Mouse (Mus musculus) midbrain, embryonic 14.5 days (tissue): ENCODE data around the gene D430041D05Rik. TPM values are rescaled to one million over a fixed set of nuclear protein-coding genes. Genes with fewer than 3 reads are reported as not detected.
"Not testable (repeated sequence)": the region's sequence is repeated elsewhere in the genome, so short reads cannot be mapped to it uniquely, and the experiment has no call there.

ENCODE experiments used
- ATAC-seq: fragments of 200-750 bp; cut with Nextera tagmentation; 2 replicates; pipeline ENCODE4 v1.8.0; 2017; ENCODE audit warnings: moderate number of reproducible peaks, moderate library complexity; ENCODE audit not compliant: low FRiP score, low TSS enrichment
- DNase-seq: peaks from one replicate; pipeline ENCODE4 v3.0.0-alpha.2; 2015
- H3K27ac ChIP-seq: fragments of 300-500 bp; sonication (generic); replicated peaks from 2 replicates; pipeline ENCODE4 v1.5.1; 2014; ENCODE audit warnings: mild to moderate bottlenecking, low read depth, low read length, moderate library complexity
- H3K27me3 ChIP-seq: fragments of 300-500 bp; sonication (generic); 2 replicates; pipeline ENCODE4 v1.6.1; 2014; ENCODE audit warnings: low read length, control low read depth, mixed read lengths; ENCODE audit not compliant: control insufficient read depth, insufficient read depth
- H3K36me3 ChIP-seq: fragments of 300-500 bp; sonication (generic); 2 replicates; pipeline ENCODE4 v1.6.1; 2014; ENCODE audit warnings: low read length, control low read depth; ENCODE audit not compliant: control insufficient read depth, insufficient read depth
- H3K4me1 ChIP-seq: fragments of 300-500 bp; sonication (generic); 2 replicates; pipeline ENCODE4 v1.6.1; 2014; ENCODE audit warnings: mild to moderate bottlenecking, antibody characterized with exemption, low read length, control low read depth; ENCODE audit not compliant: control insufficient read depth, insufficient read depth
- H3K4me2 ChIP-seq: fragments of 300-500 bp; sonication (generic); 2 replicates; pipeline ENCODE4 v1.6.1; 2014; ENCODE audit warnings: mild to moderate bottlenecking, low read length, moderate library complexity
- H3K4me3 ChIP-seq: fragments of 300-500 bp; sonication (generic); replicated peaks from 2 replicates; pipeline ENCODE4 v1.5.1; 2014; ENCODE audit warnings: low read depth, low read length
- H3K9ac ChIP-seq: fragments of 300-500 bp; sonication (generic); replicated peaks from 2 replicates; pipeline ENCODE4 v1.6.1; 2014; ENCODE audit warnings: mild to moderate bottlenecking, low read length, moderate library complexity
- H3K9me3 ChIP-seq: fragments of 300-500 bp; sonication (generic); 2 replicates; pipeline ENCODE4 v1.6.1; 2016; ENCODE audit warnings: low read length, control low read depth, mixed read lengths; ENCODE audit not compliant: control insufficient read depth
- WGBS: fragments of 180-500 bp; shearing (Covaris S2); extraction: QIAGEN DNeasy Blood & Tissue Kit; methylation state at CpG from one replicate; pipeline ENCODE4 v1.1.7; 2014; 5-methylcytosine and 5-hydroxymethylcytosine counted together
- polyA plus RNA-seq: library from polyadenylated mRNA; unstranded; fragments of >200 nt; fragmentation: Nextera tagmentation; extraction: Ambion mirVana; gene quantifications from 2 replicates; pipeline ENCODE4 v1.2.1, GENCODE M21; 2014

D430041D05Rik gene
- polyA plus RNA-seq, 1 experiment from 2014 or later: 12.0 TPM

- Histone ChIP-seq H3K9ac (no peak overlapping the region), H3K4me1 (no peaks in the 10 kb centered on the region), H3K36me3 (no peaks in the 10 kb centered on the region), H3K27me3 (0 out of 2 replicates have a peak, but pooled peaks cover 5% of the 10 kb centered on the region), H3K9me3 (no peaks in the 10 kb centered on the region), H3K4me3 (no peak overlapping the region), H3K27ac (no peak overlapping the region), H3K4me2 (no peak overlapping the region)
- DNase-seq: no peak
- 78% methylated on average over 1 of the region's 1 CpGs for WGBS
- ATAC-seq: no peak
These were observed 291.7 kb downstream of the D430041D05Rik start for GRCm38 (mm10) chr2:104119097-104119496.

DNA sequence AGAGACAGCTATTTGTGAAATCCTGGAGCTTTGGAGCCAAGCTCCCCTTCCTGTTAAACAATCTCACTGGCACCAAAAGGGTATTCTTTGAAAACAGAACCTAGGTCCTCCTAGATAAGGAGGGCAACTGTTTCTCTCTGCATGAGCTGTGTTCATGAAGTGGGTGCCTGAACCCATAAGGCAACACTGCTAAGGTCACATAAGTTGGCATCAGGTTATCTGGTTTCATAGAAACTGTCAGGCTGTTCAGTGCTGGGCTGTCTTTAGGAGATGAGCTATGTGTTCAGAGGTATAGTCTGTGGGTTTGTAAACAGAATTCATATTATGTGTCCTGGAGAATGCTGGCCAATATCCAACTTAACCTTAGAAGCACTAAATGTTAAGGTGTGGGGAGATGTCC is 293.6 kb downstream of the D430041D05Rik start:
- not testable (repeated sequence) for H3K4me3 ChIP-seq, ATAC-seq, H3K9me3 ChIP-seq, H3K4me1 ChIP-seq, H3K9ac ChIP-seq, H3K4me2 ChIP-seq, H3K27ac ChIP-seq, H3K36me3 ChIP-seq, DNase-seq, H3K27me3 ChIP-seq

DNA sequence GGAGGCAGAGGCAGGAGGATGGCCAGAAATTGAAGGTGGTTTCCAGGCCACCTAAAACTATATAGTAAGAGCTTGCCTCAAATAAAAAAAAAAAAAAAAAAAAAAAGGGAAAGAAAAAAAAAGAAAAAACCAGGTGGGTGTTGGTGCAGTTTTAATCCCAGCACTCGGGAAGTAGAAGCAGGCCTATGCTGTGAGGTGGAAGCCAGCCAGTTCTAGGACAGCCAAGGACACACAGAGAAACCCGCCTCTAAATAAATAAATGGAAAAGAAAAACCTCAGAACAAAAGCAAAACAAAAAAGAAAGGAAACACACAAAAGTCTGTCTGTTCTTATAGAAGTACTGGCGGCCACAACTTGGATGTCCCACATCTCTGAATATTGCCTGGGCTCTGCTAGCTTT is 295.9 kb downstream of the D430041D05Rik start:
- DNase-seq: no peak
- Histone ChIP-seq H3K4me3 (no peak overlapping the region), H3K9me3 (no peaks in the 10 kb centered on the region), H3K27me3 (no peaks in the 10 kb centered on the region), H3K9ac (no peak overlapping the region), H3K4me1 (no peaks in the 10 kb centered on the region), H3K27ac (no peak overlapping the region), H3K4me2 (no peak overlapping the region), H3K36me3 (no peaks in the 10 kb centered on the region)
- 82% methylated on average over 3 of the region's 3 CpGs for WGBS
- ATAC-seq: no peak

- not testable (repeated sequence) for H3K4me1 ChIP-seq, H3K27ac ChIP-seq, H3K9me3 ChIP-seq, DNase-seq, ATAC-seq, H3K4me2 ChIP-seq, H3K9ac ChIP-seq, H3K27me3 ChIP-seq, H3K4me3 ChIP-seq, H3K36me3 ChIP-seq
These were observed 297.2 kb downstream of the D430041D05Rik start for GRCm38 (mm10) chr2:104113563-104113962.

DNA sequence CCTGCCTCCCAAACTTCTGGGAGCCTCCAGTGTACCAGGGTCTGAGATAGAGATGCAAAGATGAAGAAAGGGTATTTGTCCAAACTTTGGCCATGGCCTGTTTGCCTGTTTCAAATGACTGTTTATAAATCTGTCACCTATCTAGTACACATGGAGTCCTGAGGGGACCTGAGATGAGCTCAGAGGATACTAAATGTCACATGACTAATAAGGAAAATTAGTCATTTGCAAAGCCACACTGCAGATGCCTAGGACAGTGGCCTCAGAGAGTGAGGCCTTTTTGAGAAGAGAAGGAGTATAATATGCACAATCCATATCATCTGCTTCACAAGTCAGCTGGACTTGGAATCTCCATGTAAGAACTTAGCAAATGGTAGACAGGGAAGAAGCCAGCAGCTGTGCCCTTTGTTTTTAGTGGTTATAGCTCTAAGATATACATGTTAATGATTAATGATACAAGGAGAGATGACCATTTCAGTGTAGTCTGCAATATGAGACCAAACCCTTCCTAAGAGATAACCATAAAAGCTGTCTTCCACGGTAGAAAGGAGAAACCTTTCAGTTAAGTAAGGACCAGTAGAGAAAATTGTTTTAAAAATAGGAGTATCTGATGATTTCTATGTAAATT is 299.5 kb downstream of the D430041D05Rik start:
- no CpG with 5 or more reads among the region's 1 CpGs for WGBS
- H3K9ac ChIP-seq, ATAC-seq, DNase-seq, H3K9me3 ChIP-seq, H3K27me3 ChIP-seq, H3K36me3 ChIP-seq, H3K4me1 ChIP-seq, H3K4me3 ChIP-seq, H3K4me2 ChIP-seq, H3K27ac ChIP-seq: not testable (repeated sequence)

DNA sequence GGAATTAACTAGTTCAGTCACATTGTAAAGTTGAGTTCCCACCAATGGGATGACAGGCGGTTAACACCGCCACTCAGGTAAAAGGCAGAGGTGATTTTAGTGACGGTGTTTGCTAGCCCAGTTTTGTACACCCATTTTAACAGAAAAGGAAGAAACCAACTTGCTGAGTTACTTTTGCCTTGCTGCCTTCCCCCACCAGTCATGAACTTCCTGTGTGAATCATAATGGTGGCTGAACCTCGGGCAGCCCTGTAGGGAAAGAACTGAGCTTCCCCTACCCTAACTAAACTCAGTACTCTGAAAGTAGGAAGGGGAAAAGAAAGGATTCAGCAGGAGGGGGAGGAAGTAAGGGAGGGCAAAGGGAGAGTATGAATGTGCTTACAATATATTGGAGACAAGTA is 300.8 kb downstream of the D430041D05Rik start:
- no peak overlapping the region for H3K27ac ChIP-seq
- DNase-seq (no peak), ATAC-seq (no peak)
- H3K36me3 ChIP-seq: no peaks in the 10 kb centered on the region
- no peak overlapping the region for H3K9ac ChIP-seq
- H3K9me3 ChIP-seq: no peaks in the 10 kb centered on the region
- H3K27me3 ChIP-seq: no peaks in the 10 kb centered on the region
- H3K4me3 ChIP-seq: no peak overlapping the region
- H3K4me2 ChIP-seq: no peak overlapping the region
- WGBS: 92% methylated on average over 4 of the region's 4 CpGs
- H3K4me1 ChIP-seq: no peaks in the 10 kb centered on the region

- Histone ChIP-seq H3K36me3 (no peaks in the 10 kb centered on the region), H3K27ac (no peak overlapping the region), H3K9ac (no peak overlapping the region), H3K27me3 (no peaks in the 10 kb centered on the region), H3K4me2 (no peak overlapping the region), H3K4me3 (no peak overlapping the region), H3K9me3 (no peaks in the 10 kb centered on the region), H3K4me1 (no peaks in the 10 kb centered on the region)
- WGBS: 79% methylated on average over 2 of the region's 2 CpGs
- DNase-seq: no peak
- ATAC-seq: no peak
These were observed 301.3 kb downstream of the D430041D05Rik start for GRCm38 (mm10) chr2:104109528-104109927.

DNA sequence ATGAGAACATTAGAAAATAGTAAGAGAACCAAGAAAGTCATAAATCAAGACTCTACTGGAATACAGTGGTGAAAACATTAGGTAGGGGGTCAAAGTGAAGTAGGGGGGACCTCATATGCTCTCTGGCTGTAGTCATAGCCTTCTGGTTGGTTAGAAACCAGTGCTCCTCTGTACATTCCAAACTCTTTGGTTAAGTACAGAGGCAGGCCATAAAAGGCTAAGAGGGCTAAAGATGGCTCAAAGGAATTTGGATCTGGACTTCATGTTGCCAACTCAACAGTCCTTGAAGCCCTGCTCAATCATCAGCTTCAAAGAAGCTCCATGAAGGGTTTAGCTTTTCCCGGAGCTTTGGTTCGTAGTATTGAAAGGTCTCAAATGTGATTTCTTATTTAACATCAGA is 301.8 kb downstream of the D430041D05Rik start:
- H3K9ac ChIP-seq, H3K4me1 ChIP-seq, H3K27ac ChIP-seq, DNase-seq, ATAC-seq, H3K27me3 ChIP-seq, H3K36me3 ChIP-seq, H3K9me3 ChIP-seq, H3K4me2 ChIP-seq, H3K4me3 ChIP-seq: not testable (repeated sequence)
- 94% methylated on average over 2 of the region's 2 CpGs for WGBS

DNA sequence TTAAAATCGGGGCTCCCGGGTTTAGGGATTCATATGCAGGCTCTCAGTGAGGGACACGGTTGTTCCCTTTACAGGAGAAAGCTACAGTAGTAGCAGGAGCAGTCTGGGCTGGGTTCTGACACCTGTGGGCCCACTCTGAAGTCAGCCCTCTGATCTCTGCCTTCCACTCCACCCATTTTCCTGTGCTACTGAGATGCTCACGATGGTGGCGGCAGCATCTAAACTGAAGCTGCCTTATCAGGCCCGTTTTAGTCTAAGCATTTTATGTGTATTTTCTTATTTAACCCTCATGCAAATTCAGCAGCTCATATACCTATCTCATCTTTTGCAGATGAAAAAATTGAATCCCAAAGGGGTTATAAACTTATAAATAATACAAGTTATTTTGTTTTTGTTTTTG is 306.0 kb downstream of the D430041D05Rik start:
- DNase-seq: no peak
- Histone ChIP-seq H3K36me3 (no peaks in the 10 kb centered on the region), H3K27me3 (no peaks in the 10 kb centered on the region), H3K9me3 (no peaks in the 10 kb centered on the region), H3K4me3 (no peak overlapping the region), H3K9ac (no peak overlapping the region), H3K4me1 (no peaks in the 10 kb centered on the region), H3K27ac (no peak overlapping the region), H3K4me2 (no peak overlapping the region)
- 91% methylated on average over 6 of the region's 6 CpGs for WGBS
- no peak for ATAC-seq
